Mouse (Mus musculus): Measurements from ENCODE around the gene Eme2.
"Not testable (repeated sequence)": the region's sequence is repeated elsewhere in the genome, so short reads cannot be mapped to it uniquely, and the experiment has no call there.

The Eme2 gene

DNA sequence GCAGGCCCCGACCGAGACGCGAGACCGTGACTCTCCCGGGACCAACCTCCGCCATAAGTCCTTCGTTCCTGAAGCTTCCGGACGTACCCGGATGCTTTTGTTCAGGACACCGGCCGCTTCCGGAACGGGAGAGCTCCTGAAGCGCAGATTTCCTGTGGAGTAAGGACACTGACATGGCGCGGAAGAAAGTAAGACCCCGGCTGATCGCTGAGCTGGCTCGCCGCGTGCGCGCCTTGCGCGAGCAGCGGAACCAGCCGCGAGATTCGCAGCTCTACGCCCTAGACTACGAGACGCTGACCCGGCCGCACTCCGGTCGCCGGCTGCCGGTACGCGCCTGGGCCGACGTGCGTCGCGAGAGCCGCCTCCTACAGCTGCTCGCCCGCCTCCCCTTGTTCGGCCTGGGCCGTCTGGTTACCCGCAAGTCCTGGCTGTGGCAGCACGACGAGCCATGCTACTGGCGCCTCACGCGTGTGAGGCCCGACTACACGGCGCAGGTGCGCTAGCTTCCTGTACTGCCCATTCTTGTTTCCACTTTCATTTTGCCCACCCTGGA is at the start of gene Eme2, which contains the start of gene Mrps34:
TSS of gene Eme2 (minus strand) at position 93 of the 553 bp plus-strand sequence.
TSS of gene Mrps34 (plus strand) at position 122 of the 553 bp plus-strand sequence.
- DNase-seq (ENCODE audit: low read depth, low spot score), result peak; percentile 93

DNA sequence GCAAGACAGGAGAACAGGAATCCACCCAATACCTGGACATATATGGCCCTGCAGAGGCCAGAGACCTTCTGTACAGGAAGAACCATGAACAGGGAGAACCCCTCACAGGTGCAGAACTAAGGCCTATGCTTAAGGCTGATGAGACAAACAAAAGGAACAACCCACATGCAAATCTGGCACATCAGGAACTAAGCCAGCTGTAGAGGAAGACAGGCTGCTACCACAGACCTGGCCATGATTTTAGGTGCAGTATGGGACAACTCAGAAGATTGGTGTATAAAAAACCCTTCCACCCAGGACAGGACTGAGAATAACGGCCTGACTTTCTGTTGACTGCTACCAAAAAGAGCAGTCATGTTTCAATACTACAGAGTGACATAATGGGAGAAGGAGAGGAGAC is 48.7 kb upstream of the Eme2 start:
- not testable (repeated sequence) for DNase-seq (ENCODE audit: low read depth, low spot score)

DNA sequence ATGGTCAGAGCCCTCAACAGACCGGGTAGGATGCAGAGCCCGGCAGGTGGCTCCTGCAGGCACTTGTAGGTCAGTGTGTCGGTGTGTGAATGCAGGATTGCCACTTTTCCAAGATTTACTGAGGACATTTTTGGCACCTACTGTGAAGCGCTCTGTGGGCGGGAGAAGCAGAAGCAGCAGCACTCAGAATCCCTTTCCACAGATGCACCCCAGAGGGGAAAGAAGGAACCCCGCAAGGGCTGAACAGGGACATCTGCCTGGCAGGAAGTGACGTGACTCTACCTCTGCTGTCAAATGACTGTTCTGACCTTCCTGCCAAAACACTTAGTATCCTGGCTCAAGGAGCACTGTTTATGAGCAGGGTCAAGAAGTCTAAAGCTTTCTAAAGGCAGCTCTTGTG is 48.1 kb upstream of the Eme2 start:
- peak; percentile 69 for DNase-seq (ENCODE audit: low read depth, low spot score)

DNA sequence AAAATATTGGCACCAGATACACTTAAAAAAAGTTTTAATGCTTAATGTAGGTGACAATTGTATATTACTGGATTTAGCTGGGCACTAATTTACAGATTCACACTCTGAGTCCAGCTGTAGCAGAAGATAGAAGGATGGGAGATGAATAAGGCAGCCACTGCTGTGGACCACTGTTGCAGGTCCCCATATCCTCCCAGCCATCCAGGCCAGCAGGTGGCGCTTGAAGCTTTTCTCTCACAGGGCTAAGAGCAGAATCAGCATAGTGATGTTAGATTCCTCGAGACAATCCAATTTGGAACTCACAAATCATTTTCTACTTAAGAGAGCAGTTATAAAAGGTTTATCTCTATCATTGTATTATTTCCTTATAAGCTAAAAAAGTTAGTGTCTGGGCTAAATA is 47.6 kb upstream of the Eme2 start:
- DNase-seq (ENCODE audit: low read depth, low spot score), result not testable (repeated sequence)

DNA sequence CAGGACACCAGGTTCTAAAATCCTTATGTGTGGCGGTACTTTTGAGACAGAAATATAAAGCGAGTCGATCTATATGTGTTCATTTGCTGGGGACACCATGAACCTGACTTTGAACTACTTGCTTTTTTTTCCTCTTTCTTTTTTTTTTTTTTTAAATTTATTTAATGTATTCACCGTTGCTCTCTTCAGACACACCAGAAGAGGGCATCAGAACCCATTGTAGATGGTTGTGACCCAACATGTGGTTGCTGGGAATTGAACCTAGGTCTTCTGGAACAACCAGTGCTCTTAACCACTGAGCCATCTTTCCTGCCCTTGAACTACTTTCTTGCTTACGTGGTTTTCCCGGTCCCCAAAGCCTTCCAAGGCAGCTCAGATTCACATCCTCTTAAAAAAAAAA is 42.4 kb upstream of the Eme2 start:
- DNase-seq (ENCODE audit: low read depth, low spot score), result no peak

DNA sequence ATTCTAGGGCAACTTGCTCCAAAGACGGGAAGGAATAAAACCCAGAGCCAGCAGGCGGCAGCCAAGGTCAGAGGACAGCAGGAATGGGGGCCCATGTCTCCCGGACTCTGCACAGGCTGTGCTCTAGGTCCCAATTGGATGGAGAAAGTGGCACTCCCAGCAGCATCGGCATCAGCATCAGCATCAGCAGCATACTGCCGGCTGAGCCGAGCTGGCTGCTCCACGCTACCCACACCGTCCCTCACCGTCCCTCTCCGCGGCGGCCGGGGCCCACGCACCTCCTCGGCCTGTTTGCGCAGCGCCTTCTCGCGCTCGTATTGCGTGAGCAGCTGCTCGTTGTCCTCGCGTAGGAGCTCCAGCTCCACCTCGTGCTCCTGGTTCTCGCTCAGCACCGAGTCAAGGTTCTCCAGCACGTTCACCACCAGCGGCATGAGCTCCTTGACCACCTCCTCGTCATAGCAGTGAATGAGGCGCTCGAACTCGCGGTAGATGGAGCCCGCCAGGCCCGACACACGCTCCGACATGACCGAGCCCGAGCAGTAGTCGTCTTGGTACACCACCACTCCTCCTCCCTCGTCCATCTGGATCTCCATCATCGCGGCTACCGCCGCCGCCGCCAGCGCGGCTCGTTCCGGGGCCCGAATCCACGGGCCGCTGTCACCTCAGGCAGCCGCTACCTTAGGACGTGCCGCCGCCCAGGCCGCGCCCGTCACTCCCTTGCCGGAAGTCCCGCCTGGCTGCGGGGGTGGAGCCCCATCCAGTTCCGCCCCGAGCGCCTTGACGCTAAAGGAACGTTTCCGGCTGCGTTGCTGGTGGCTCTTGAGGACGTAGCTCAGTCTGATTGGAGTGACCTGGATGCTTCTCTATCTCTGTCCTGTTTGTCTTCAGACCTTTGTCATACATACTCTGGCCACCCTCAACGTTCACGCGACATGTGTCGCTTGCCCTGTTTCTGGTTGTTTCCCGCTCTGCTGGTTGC is 41.7 kb upstream of the Eme2 start, which contains the start of gene Mapk8ip3:
TSS of gene Mapk8ip3 (minus strand) at position 719 of the 979 bp plus-strand sequence.
- peak; percentile 92 for DNase-seq (ENCODE audit: low read depth, low spot score)

DNA sequence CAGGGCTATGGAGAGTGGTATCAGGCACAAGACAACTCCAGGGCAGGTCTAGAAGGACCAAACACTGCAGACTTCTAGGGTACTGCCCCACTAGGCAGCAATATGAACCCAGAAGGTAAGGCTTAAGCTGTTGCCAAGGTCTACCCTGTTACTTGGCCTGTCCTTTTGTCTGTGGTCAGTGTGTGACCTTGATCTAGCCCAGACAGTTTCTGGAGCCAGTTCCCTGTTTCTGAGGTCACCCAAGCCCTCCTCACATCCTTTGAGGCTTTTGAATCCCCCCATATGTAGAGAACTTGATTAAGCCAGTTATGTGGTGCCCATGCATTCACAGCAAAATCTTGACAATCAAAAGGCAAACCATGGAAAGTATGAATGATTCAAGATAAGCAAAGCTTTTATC is 40.8 kb upstream of the Eme2 start:
- DNase-seq (ENCODE audit: low read depth, low spot score), result no peak

DNA sequence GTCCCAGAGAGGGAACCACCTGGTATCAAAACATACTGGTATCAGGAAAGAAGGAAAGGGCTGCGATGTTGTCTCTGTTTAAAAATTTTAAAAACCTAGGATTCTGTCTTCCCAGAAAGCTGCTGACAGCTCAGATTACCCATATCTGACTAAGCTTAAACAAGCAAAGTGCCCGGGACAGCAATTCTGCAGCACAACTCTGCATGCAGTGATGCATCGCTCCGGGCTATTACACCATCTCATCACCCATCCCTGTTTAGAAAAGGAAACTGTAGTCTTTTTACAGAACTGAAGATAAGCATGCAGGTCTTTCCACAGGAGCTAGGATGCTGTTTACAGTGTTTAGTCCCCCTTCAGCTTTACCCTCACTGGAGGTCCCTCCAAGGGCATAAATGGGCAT is 40.0 kb upstream of the Eme2 start:
- DNase-seq (ENCODE audit: low read depth, low spot score), result no peak

DNA sequence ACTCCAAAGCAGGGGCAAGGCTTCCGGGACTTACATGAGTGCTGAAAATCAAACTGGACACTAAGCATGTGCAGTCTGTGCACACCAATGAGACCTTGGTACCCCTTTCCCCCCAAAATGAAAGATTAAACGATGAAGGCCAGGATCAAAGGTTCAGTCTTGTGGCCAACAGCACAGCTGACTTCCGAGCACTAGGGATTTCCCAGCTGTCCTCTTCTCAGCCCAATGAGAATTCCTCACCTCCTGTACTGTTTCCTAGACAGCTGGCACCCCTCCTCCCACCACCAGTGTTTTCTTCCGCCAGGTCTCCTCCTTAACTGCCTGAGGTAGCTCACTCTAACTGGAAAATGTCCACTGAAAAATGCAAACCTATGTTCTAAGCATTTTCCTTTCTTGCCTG is 38.3 kb upstream of the Eme2 start:
- DNase-seq (ENCODE audit: low read depth, low spot score), result no peak

DNA sequence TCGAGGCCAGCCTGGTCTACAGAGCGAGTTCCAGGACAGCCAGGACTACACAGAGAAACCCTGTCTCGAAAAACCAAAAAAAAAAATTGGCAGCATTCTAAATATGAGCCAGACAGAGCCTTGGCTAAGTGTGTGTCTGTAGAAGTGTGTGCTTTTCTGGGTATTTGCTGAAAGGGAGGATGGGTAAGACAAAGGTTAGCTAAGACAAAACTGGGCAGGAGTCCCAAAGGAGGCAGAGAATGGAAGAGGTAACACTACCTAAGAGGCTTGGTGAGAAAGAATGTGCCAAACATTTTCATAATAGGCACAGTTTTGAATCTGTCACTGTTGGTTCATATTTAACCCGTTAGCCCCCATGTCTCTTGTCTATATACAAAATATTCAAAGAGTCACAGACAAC is 37.5 kb upstream of the Eme2 start:
- no peak for DNase-seq (ENCODE audit: low read depth, low spot score)

DNA sequence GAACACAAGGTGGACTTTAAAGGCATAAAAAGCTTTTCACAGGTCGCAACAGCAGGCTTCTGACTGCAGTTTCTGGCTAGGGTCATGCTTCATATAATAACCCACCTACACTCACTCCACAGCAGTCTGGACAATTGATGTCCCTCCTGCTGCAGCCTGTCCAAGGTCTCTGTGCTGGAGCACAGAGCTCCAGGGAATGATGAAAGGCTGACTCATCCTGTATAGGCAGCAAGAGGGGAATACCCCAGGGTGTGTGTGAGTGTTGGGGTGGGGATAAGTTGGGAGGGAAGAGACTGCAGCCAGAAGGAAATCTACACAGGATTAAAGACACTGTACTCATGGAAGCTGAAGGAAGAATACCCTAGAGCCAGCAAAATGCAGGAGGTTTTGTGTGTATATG is 34.6 kb upstream of the Eme2 start:
- no peak for DNase-seq (ENCODE audit: low read depth, low spot score)

DNA sequence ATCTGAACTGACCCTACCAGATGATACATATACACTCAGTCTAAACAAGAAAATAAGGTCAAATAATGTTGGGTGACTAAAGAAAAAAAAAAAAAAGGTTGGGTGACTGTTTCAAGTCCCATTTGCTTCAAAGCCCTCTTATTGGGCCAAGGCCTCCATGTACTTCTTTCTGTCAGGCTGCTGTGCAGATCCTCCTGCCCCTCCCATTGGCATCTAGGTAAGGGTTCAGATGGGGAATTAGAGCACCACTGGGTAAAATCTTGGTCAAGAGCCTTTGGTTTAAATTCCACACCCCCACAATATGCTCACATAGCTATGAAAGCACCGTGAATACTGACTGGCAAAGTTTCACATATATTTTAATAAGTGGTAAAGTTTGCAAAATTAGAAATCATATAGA is 28.4 kb upstream of the Eme2 start:
- DNase-seq (ENCODE audit: low read depth, low spot score), result no peak

DNA sequence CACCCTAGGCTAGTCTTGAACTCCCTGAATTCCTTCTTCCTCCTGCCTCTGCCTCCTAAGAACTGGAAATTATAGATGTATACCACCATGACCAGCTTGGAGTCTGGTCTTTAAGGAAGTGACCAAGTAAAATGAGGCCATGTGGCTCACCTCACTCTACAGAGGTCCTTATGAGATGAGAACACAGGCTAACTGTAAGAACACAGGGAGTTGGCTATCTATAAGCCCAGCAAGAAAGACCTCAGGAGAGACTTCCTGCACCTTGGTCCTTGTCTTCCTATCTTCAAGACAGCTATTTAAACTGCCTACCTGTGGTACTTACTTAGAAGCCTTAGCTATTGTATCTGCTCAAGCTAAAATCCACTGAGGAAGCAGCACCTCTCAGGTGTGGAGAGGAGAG is 19.1 kb upstream of the Eme2 start:
- DNase-seq (ENCODE audit: low read depth, low spot score), result no peak

DNA sequence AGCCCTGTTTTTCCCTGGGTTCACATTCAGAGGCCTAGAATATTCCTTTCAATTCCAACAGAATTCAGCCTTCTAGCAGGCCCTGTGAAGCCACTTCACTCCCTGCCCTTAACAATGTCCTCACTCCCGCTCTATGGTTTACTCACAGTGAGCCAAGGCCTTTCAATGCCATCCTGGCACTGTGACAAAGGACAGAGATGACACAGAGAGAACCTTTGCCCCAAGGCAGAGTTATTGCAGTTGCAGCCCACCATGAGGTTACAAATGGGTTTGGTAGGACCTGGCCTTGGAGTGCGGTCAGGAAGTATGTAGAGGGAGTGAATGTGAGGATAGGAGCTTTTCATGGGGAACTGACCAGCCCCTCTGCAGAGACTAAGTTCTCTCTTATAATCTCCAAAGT is 12.7 kb upstream of the Eme2 start:
- no peak for DNase-seq (ENCODE audit: low read depth, low spot score)

DNA sequence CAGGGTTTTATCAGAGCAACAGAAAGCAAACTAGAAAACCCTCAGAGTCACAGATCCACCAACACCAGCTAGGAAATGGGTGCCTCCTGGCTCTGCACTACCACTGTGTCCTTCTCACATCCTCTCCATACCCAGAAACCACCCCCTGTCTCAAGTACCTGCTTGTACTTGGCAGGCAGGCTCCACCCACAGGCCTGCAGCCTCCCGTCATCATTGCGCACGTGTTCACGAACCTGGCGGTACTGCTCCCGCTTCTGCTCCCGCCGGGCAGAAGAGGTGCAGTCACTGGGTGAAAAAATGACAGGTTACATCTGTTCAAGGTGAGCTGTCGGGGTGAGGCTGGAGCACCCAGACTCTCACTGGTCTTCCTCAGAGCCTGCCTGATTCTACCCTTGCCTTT is 8.9 kb upstream of the Eme2 start:
- DNase-seq (ENCODE audit: low read depth, low spot score), result no peak

DNA sequence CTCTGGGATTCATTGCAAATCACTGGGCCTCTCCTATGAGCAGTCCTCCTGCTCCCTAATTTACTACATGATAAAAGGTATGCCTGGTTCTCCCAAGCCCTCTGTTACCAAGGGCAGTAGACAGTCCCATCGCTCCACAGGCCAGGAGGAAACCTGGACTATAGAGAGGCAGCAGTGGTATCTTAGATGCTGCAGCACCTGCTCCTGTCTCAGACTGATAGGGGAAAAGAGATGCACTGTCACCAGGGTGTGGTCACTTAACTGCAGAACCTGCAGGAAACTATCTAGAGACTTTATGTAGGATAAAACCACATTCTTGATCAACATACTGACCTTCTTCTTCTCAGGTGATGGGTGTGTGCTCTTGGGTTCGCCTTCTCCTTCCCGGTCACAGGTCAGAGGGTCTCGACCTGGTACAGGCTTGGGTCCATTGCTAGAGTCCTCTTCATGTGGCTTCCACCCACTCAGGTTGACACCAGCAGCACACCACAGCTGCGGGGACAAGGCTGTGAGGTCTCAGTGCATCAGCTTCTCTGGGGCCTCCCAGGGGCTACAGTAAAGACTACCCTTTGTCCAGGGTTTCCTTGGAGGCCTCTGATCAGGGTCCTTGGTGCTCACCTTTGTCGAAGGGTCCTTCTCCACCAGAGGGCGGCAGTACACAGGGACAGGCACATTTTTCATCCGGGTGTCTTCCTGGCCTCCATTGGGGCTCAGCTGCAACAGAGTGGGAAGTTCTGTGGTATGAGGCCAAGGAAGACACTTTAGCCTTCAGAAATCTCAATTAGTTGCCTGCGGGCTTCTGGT is 8.0 kb upstream of the Eme2 start:
- DNase-seq (ENCODE audit: low read depth, low spot score), result no peak

DNA sequence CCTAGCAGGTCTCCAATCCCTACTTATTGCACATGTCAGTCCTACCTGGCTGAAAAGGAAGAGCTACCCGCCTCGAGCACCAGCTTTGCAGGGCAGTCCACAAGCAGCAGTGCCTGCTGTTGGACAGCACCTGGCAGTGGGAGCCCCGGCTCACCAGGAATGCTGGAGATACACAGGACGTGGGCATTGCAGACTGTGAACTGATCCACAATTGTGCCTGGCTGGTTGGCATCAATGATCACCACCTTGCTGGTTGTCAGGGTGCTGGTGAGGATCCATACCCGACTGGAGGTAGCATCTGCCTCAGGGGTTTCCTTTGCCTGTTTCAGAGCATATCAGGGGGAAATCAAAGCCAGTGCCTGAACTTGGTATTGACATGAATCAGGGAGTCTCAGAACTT is 7.2 kb upstream of the Eme2 start:
- no peak for DNase-seq (ENCODE audit: low read depth, low spot score)

DNA sequence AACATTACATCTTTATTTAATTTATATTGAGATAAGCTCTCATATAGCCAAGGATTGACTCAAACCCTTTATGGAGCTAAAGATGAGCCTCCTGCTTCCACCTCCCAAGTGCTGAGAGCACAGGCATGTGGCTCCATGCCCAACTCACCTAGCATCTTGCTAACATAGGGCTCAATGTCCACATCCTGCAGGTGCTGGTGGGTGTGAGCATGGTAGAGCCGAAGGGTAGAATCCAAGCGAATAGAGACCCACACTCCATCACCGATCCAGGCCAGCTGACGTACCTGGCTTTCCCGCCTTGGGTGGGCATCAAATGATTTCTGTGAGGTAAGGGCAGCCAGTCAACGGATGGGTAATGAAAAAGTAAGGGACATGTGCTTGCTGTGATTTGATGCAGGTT is 5.1 kb upstream of the Eme2 start:
- DNase-seq (ENCODE audit: low read depth, low spot score), result no peak

DNA sequence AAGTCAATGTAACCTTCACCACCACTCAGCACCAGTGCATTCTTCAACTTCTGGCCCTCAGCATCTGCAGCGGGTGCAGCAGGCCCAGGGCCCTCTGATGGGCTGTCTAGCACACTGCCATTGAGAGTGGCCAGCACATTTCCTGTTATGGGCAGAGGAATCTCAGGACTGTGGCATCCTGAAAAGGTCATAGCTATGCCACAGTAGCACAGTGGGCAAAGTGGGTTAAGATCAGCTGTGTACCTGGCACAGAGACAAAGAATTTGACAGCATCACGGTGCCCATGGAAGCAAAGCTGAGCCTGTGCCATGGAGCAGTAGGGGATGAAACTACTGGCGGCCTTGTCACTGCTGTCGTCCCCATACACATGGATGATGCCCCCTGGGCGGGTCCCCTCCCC is 4.3 kb upstream of the Eme2 start:
- DNase-seq (ENCODE audit: low read depth, low spot score), result no peak

DNA sequence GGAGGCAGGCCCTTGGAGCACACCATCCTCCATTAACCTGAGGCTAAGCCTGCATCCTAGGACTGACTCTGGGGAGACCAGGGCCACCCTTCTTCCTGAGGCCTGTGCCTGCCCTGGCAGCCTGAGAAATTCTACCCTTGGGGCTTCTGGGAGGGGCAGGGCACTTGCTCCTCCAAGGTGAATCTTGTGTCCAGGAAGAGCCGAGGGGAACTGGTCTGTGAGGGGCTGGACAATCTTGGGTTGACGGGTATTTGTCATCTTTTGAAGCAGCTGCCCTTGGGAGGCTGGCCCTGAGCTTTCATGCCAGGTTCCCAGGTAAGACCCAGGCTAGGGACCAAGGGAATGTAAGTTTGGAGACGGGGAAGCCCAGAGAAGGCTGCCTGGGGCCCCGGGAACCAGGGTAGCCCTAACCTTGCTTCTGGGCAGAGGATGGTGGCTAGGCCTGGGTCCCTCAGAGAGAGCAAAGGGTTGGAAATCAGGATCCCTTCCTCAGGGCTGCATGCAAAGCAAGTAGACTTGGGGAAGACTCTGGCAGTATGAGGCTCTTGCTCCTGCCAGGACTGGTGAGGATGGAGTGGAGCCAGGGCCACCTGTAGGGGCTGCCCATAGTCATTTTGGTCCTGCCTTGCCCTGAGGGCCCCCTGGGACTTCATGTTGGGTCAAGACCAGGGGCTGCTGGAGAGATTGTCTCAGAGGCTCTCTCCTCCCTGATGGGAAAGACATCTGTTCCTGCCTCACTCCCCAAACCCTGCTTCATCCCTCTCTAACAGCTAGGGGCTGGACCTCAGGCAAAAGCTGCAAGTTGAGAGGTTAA is 3.4 kb upstream of the Eme2 start:
- no peak for DNase-seq (ENCODE audit: low read depth, low spot score)

DNA sequence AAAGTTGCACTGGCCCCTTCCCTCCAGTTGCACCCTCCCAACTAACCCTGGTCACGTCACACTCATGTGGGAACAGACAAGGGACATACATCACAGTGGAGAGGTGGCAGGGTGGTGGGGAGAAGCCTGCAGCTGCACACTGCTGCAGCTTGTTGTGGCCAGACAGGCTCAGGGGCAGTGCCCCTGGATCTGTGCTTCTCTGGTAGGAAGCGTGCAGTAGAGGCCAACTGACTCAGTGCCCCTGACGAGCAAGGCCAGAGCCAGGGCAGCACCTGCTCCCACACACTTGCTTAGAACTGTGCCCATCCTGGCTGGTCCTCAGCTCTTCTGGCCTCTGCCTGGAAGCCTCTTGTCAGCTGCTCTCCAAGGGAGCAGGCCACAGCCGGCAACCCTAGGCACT is 2.7 kb upstream of the Eme2 start:
- DNase-seq (ENCODE audit: low read depth, low spot score), result no peak

DNA sequence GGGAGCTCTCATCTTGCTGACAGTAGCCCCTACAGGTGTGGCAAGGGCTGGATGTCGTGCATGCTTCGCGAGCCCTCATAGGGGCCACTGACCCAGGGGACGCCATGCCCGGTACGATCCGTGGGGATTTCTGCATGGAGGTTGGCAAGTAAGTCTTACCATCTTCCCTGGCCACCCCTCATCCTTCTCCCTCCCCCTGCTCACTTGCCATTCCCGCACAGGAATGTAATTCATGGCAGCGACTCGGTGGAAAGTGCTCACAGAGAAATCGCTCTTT is 2.0 kb upstream of the Eme2 start:
- no peak for DNase-seq (ENCODE audit: low read depth, low spot score)
